Mouse (Mus musculus) lung, postnatal 0 days (tissue): ENCODE data around the gene Arid2. TPM values are rescaled to one million over a fixed set of nuclear protein-coding genes. Genes with fewer than 3 reads are reported as not detected.
"Not testable (repeated sequence)": the region's sequence is repeated elsewhere in the genome, so short reads cannot be mapped to it uniquely, and the experiment has no call there.

Experiments used
- ATAC-seq: fragments of 200-750 bp; cut with Nextera tagmentation; 2 replicates; pipeline ENCODE4 v1.8.0; 2017; ENCODE audit warnings: moderate library complexity
- DNase-seq: peaks from one replicate; pipeline ENCODE4 v3.0.0-alpha.2; 2016; ENCODE audit warnings: low spot score
- H3K27ac ChIP-seq: fragments of 300-500 bp; sonication (generic); 2 replicates; pipeline ENCODE4 v1.5.1; 2014; ENCODE audit warnings: antibody characterized with exemption, mild to moderate bottlenecking, low read length, mixed read lengths
- H3K27me3 ChIP-seq: fragments of 300-500 bp; sonication (generic); replicated peaks from 2 replicates; pipeline ENCODE4 v1.6.1; 2014; ENCODE audit warnings: low read length, mixed read lengths; ENCODE audit not compliant: insufficient read depth
- H3K36me3 ChIP-seq: fragments of 300-500 bp; sonication (generic); 2 replicates; pipeline ENCODE4 v1.6.1; 2014; ENCODE audit warnings: low read length, mixed read lengths; ENCODE audit not compliant: insufficient read depth
- H3K4me1 ChIP-seq: fragments of 300-500 bp; sonication (generic); 2 replicates; pipeline ENCODE4 v1.6.1; 2014; ENCODE audit warnings: antibody characterized with exemption, low read depth, low read length, mixed read lengths; ENCODE audit not compliant: insufficient read depth
- H3K4me2 ChIP-seq: fragments of 300-500 bp; sonication (generic); replicated peaks from 2 replicates; pipeline ENCODE4 v1.6.1; 2014; ENCODE audit warnings: low read depth, mild to moderate bottlenecking, low read length, moderate library complexity, mixed read lengths
- H3K4me3 ChIP-seq: fragments of 300-500 bp; sonication (generic); 2 replicates; pipeline ENCODE4 v1.5.1; 2014; ENCODE audit warnings: low read depth, low read length
- H3K9ac ChIP-seq: fragments of 300-500 bp; sonication (generic); replicated peaks from 2 replicates; pipeline ENCODE4 v1.6.1; 2014; ENCODE audit warnings: low read depth, mild to moderate bottlenecking
- H3K9me3 ChIP-seq: fragments of 300-500 bp; sonication (generic); 2 replicates; pipeline ENCODE4 v1.6.1; 2016; ENCODE audit warnings: low read length, mixed read lengths
- CTCF ChIP-seq: IDR thresholded peaks from 2 replicates; pipeline ENCODE4 v1.5.1; 2016; ENCODE audit warnings: antibody characterized with exemption, mild to moderate bottlenecking
- EP300 ChIP-seq: IDR thresholded peaks from 2 replicates; pipeline ENCODE4 v1.6.1; 2016; ENCODE audit warnings: antibody characterized with exemption, mild to moderate bottlenecking, control low read depth
- WGBS: fragments of 180-500 bp; shearing (Covaris S2); extraction: QIAGEN DNeasy Blood & Tissue Kit; methylation state at CpG from one replicate; pipeline ENCODE4 v1.1.7; 2014; 5-methylcytosine and 5-hydroxymethylcytosine counted together
- polyA plus RNA-seq: library from polyadenylated mRNA; unstranded; fragments of >200 nt; fragmentation: Nextera tagmentation; extraction: Ambion mirVana; gene quantifications from 2 replicates; pipeline ENCODE4 v1.2.1, GENCODE M21; 2015

Arid2 gene
- polyA plus RNA-seq, 1 experiment from 2014 or later = 15.3 TPM

GRCm38 (mm10) chr15:96309310-96309709 lies 22.0 kb downstream of the Arid2 start:
- Histone ChIP-seq H3K27ac (no peak overlapping the region), H3K36me3 (no peaks in the 10 kb centered on the region), H3K9me3 (no peaks in the 10 kb centered on the region), H3K27me3 (no peaks in the 10 kb centered on the region), H3K4me3 (no peak overlapping the region), H3K4me1 (no peaks in the 10 kb centered on the region; the same call in 1 of the 2 replicates), H3K9ac (no peak overlapping the region), H3K4me2 (no peak overlapping the region)
- DNase-seq (no peak), ATAC-seq (no peak)
- 66% methylated on average over 6 of the region's 6 CpGs for WGBS
- no peak for TF ChIP-seq EP300
- no peak for TF ChIP-seq CTCF

DNA sequence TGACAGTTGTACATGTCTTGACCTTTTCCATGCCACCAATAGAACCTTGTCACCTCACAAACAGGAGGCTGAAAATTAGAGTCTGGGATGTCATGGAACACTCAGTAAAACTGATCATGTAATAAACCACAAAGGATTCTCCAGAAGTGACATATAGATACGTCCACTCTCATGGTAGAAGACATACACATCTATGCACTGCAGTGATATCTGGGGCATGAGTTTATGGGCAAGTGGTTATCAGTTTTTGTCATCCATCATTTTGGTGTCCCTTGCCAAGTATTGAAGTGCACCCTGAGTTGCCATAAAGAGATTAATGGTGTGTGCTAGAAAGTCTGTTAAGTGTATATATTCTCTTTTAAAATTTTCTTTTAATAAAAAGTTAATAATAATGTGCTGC lies 25.6 kb downstream of the Arid2 start:
- H3K27me3 ChIP-seq = no peaks in the 10 kb centered on the region
- no peaks in the 10 kb centered on the region for H3K9me3 ChIP-seq
- WGBS = 82% methylated on average over 1 of the region's 1 CpGs
- H3K4me3 ChIP-seq = no peak overlapping the region
- no peak overlapping the region for H3K9ac ChIP-seq
- ATAC-seq = no peak
- H3K4me2 ChIP-seq = no peak overlapping the region
- no peak for TF ChIP-seq CTCF
- TF ChIP-seq EP300 = no peak
- peaks cover 3% of the 10 kb centered on the region; the same call in 1 of the 2 replicates for H3K4me1 ChIP-seq
- DNase-seq = no peak
- no peaks in the 10 kb centered on the region for H3K36me3 ChIP-seq
- no peak overlapping the region for H3K27ac ChIP-seq

- TF ChIP-seq CTCF = no peak
- TF ChIP-seq EP300 = peak; percentile 57; the same call in 1 of the 2 replicates
- 3% methylated on average over 1 of the region's 1 CpGs for WGBS
- DNase-seq = peak; percentile 69
These were observed 28.3 kb downstream of the Arid2 start for GRCm38 (mm10) chr15:96315664-96316063.

GRCm38 (mm10) chr15:96319335-96319734 lies 32.0 kb downstream of the Arid2 start:
- WGBS = 82% methylated on average over 8 of the region's 8 CpGs
- TF ChIP-seq EP300 = no peak
- no peak for TF ChIP-seq CTCF
- Histone ChIP-seq H3K9ac (no peak overlapping the region), H3K27me3 (no peaks in the 10 kb centered on the region), H3K4me2 (no peak overlapping the region), H3K27ac (no peak overlapping the region), H3K4me1 (peaks cover 3% of the 10 kb centered on the region; the same call in 1 of the 2 replicates), H3K9me3 (no peaks in the 10 kb centered on the region), H3K36me3 (no peaks in the 10 kb centered on the region), H3K4me3 (no peak overlapping the region)
- ATAC-seq = no peak
- no peak for DNase-seq

More at GRCm38 (mm10) chr15:96315664-96316063, 28.3 kb downstream of the Arid2 start:
- Histone ChIP-seq H3K4me1 (peaks cover 3% of the 10 kb centered on the region; the same call in 1 of the 2 replicates), H3K36me3 (no peaks in the 10 kb centered on the region), H3K9me3 (no peaks in the 10 kb centered on the region), H3K27ac (no peak overlapping the region), H3K9ac (no peak overlapping the region), H3K4me3 (no peak overlapping the region), H3K27me3 (no peaks in the 10 kb centered on the region), H3K4me2 (no peak overlapping the region)
- peak; percentile 75 for ATAC-seq

GRCm38 (mm10) chr15:96325726-96326328 lies 38.5 kb downstream of the Arid2 start:
- 62% methylated on average over 7 of the region's 7 CpGs for WGBS
- Histone ChIP-seq H3K9me3 (no peaks in the 10 kb centered on the region), H3K4me3 (no peak overlapping the region), H3K27me3 (no peaks in the 10 kb centered on the region), H3K4me1 (peaks cover 3% of the 10 kb centered on the region; the same call in 1 of the 2 replicates), H3K9ac (no peak overlapping the region), H3K36me3 (no peaks in the 10 kb centered on the region), H3K4me2 (no peak overlapping the region), H3K27ac (peak overlapping the region; percentile 61)
- peak; percentile 94 for TF ChIP-seq EP300
- TF ChIP-seq CTCF = no peak
- DNase-seq = peak; percentile 91
- peak; percentile 98 for ATAC-seq

DNA sequence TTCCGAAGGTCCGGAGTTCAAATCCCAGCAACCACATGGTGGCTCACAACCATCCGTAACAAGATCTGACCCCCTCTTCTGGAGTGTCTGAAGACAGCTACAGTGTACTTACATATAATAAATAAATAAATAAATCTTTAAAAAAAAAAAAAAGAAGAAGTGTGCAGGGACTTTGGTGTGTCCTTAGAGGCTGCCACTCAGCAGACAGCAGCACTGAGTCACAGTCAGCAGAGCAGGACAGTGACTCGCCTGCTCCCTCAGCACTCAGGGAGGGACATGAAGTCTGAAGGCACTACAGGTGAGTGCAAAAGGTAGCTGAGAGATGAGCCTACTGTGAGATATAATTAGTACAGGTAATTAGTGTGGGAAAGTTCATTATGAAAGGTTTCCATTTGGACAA lies 41.4 kb downstream of the Arid2 start:
- not testable (repeated sequence) for DNase-seq, H3K4me2 ChIP-seq, H3K36me3 ChIP-seq, H3K27me3 ChIP-seq, H3K27ac ChIP-seq, ATAC-seq, H3K4me1 ChIP-seq, H3K4me3 ChIP-seq, H3K9ac ChIP-seq, H3K9me3 ChIP-seq
- 91% methylated on average over 3 of the region's 4 CpGs for WGBS

- H3K9ac ChIP-seq = no peak overlapping the region
- peaks cover 3% of the 10 kb centered on the region; the same call in 1 of the 2 replicates for H3K4me1 ChIP-seq
- no peak overlapping the region for H3K4me3 ChIP-seq
- no peaks in the 10 kb centered on the region for H3K27me3 ChIP-seq
- no peaks in the 10 kb centered on the region for H3K9me3 ChIP-seq
- H3K4me2 ChIP-seq = no peak overlapping the region
- no peak for ATAC-seq
- no peak overlapping the region for H3K27ac ChIP-seq
- TF ChIP-seq EP300 (no peak), CTCF (no peak)
- no peaks in the 10 kb centered on the region for H3K36me3 ChIP-seq
- WGBS = 68% methylated on average over 3 of the region's 3 CpGs
- no peak for DNase-seq
These were observed 43.2 kb downstream of the Arid2 start for GRCm38 (mm10) chr15:96330536-96330935.
